Mouse (Mus musculus) small intestine, adult 2 months (tissue): Measurements from ENCODE around the gene H2-K1.

Experiments
- CTCF ChIP-seq: fragments of 200-500 bp; IDR thresholded peaks from 2 replicates; pipeline ENCODE4 v1.5.1; 2012; ENCODE audit warnings: low read depth, mild to moderate bottlenecking, control low read depth, inconsistent platforms, low read length, moderate library complexity, mixed read lengths; ENCODE audit not compliant: insufficient replicate concordance, insufficient read length; ENCODE audit errors: extremely low read depth
- POLR2A ChIP-seq: fragments of 200-500 bp; IDR thresholded peaks from 2 replicates; pipeline ENCODE4 v1.6.1; 2012; ENCODE audit warnings: low read depth, mild to moderate bottlenecking, control low read depth, inconsistent platforms, low read length, moderate library complexity

GRCm38 (mm10) chr17:33953961-33954565, 46.1 kb downstream of the H2-K1 start:
- TF ChIP-seq CTCF (no peak), POLR2A (no peak)
